Mouse (Mus musculus): ENCODE measurements around the gene Med22. TPM values are rescaled to one million over a fixed set of nuclear protein-coding genes. Genes with fewer than 3 reads are reported as not detected.

The Med22 gene
- polyA plus RNA-seq, 1 experiment: 30.3 TPM

- Histone ChIP-seq H3K27ac (ENCODE audit: control insufficient read depth, insufficient read depth, low read depth, low read length) (no peak overlapping the region), H3K36me3 (ENCODE audit: control insufficient read depth, insufficient read depth, low read length) (no peaks in the 10 kb centered on the region), H3K27me3 (ENCODE audit: control insufficient read depth, insufficient read depth, low read length) (no peaks in the 10 kb centered on the region), H3K4me1 (ENCODE audit: control insufficient read depth, insufficient read depth, low read length) (no peaks in the 10 kb centered on the region), H3K4me3 (ENCODE audit: control insufficient read depth, low read depth, low read length) (no peak overlapping the region)
- TF ChIP-seq CTCF (IDR thresholded peaks at IDR 0.05; ENCODE audit: control insufficient read depth, insufficient read depth, insufficient replicate concordance, low read depth, low read length): no peak
- TF ChIP-seq POLR2A (IDR thresholded peaks at IDR 0.05; ENCODE audit: control insufficient read depth, low read depth, low read length): no peak
Measured at GRCm38 (mm10) chr2:26862856-26863255, 47.6 kb downstream of the Med22 start.

Other genes starting within 250 kb of the Med22 start
- gene Lcn4, start 239.4 kb downstream of the Med22 start, polyA plus RNA-seq (2012; rRNA removed): not detected in 2 replicates
- 2.1 and 2.9 TPM in 2 replicates for gene Abo, start 45.7 kb downstream of the Med22 start, polyA plus RNA-seq (2012; rRNA removed)
- gene Surf6, start 7.8 kb downstream of the Med22 start, polyA plus RNA-seq (2012; rRNA removed): 4.5 and 5.8 TPM in 2 replicates
- gene Rpl7a, start 87 bp upstream of the Med22 start, polyA plus RNA-seq (2012; rRNA removed): 229 and 302 TPM in 2 replicates
- 9.0 and 9.9 TPM in 2 replicates for gene Surf2, start 5.7 kb upstream of the Med22 start, polyA plus RNA-seq (2012; rRNA removed)
- 23.2 and 26.3 TPM in 2 replicates for gene Surf1, start 5.9 kb upstream of the Med22 start, polyA plus RNA-seq (2012; rRNA removed)
- 172 and 189 TPM in 2 replicates for gene Surf4, start 23.3 kb upstream of the Med22 start, polyA plus RNA-seq (2012; rRNA removed)
- gene Stkld1, start 23.4 kb upstream of the Med22 start, polyA plus RNA-seq (2012; rRNA removed): 131 and 138 TPM in 2 replicates
- gene Rexo4, start 53.7 kb upstream of the Med22 start, polyA plus RNA-seq (2012; rRNA removed): 11.3 and 11.8 TPM in 2 replicates
- gene Adamts13, start 62.7 kb upstream of the Med22 start, polyA plus RNA-seq (2012; rRNA removed): 0.02 and 0.04 TPM in 2 replicates
- 21.4 and 26.5 TPM in 2 replicates for gene Cacfd1, start 99.2 kb upstream of the Med22 start, polyA plus RNA-seq (2012; rRNA removed)
- gene Slc2a6, start 117.3 kb upstream of the Med22 start, polyA plus RNA-seq (2012; rRNA removed): 0.25 and 0.32 TPM in 2 replicates
- gene Mymk, start 161.5 kb upstream of the Med22 start, polyA plus RNA-seq (2012; rRNA removed): not detected in 2 replicates
- 2.5 and 3.1 TPM in 2 replicates for gene Adamtsl2, start 168.7 kb upstream of the Med22 start, polyA plus RNA-seq (2012; rRNA removed)
- gene Fam163b, start 231.8 kb upstream of the Med22 start, polyA plus RNA-seq (2012; rRNA removed): 0.54 and 0.66 TPM in 2 replicates